Mouse (Mus musculus): Measurements from ENCODE around the gene H60b. TPM values are rescaled to one million over a fixed set of nuclear protein-coding genes. Genes with fewer than 3 reads are reported as not detected.
A peak's percentile ranks its signal among the peaks of the same experiment; 100 is the strongest.
"Not testable (repeated sequence)": the region's sequence is repeated elsewhere in the genome, so short reads cannot be mapped to it uniquely, and the experiment has no call there.

The H60b gene
- polyA plus RNA-seq, 1 experiment from 2014 or later = 0.25 TPM

GRCm38 (mm10) chr10:22167061-22167460 lies 8.7 kb downstream of the H60b start:
- WGBS = 71% methylated on average over 1 of the region's 1 CpGs
- H3K27me3 ChIP-seq (replicated peaks) = peaks cover 11% of the 10 kb centered on the region
- ATAC-seq (ENCODE audit: extremely low read depth, insufficient number of reproducible peaks, low FRiP score, low TSS enrichment); H3K36me3 ChIP-seq; H3K4me3 ChIP-seq; H3K9ac ChIP-seq; H3K27ac ChIP-seq (replicated peaks); H3K4me1 ChIP-seq; H3K4me2 ChIP-seq; H3K9me3 ChIP-seq: not testable (repeated sequence)

GRCm38 (mm10) chr10:22169116-22169515 lies 10.7 kb downstream of the H60b start:
- H3K4me1 ChIP-seq; H3K9ac ChIP-seq; H3K4me2 ChIP-seq; H3K27ac ChIP-seq (replicated peaks); H3K4me3 ChIP-seq; H3K9me3 ChIP-seq; ATAC-seq (ENCODE audit: extremely low read depth, insufficient number of reproducible peaks, low FRiP score, low TSS enrichment); H3K27me3 ChIP-seq (replicated peaks); H3K36me3 ChIP-seq: not testable (repeated sequence)

GRCm38 (mm10) chr10:22172431-22173334 lies 14.3 kb downstream of the H60b start:
- ATAC-seq (ENCODE audit: extremely low read depth, insufficient number of reproducible peaks, low FRiP score, low TSS enrichment); H3K27ac ChIP-seq (replicated peaks); H3K36me3 ChIP-seq; H3K9me3 ChIP-seq; H3K9ac ChIP-seq; H3K4me1 ChIP-seq; H3K27me3 ChIP-seq (replicated peaks): not testable (repeated sequence)
- H3K4me3 ChIP-seq = peak overlapping the region; percentile 36
- WGBS = 33% methylated on average over 3 of the region's 5 CpGs
- peak overlapping the region; percentile 58 for H3K4me2 ChIP-seq

GRCm38 (mm10) chr10:22173335-22174189 lies 15.2 kb downstream of the H60b start:
- not testable (repeated sequence) for H3K36me3 ChIP-seq; H3K9ac ChIP-seq; H3K27me3 ChIP-seq (replicated peaks); ATAC-seq (ENCODE audit: extremely low read depth, insufficient number of reproducible peaks, low FRiP score, low TSS enrichment); H3K27ac ChIP-seq (replicated peaks); H3K4me1 ChIP-seq; H3K9me3 ChIP-seq
- Histone ChIP-seq H3K4me3 (peak overlapping the region; percentile 36), H3K4me2 (peak overlapping the region; percentile 58)
- WGBS = 12% methylated on average over 13 of the region's 17 CpGs

GRCm38 (mm10) chr10:22174190-22174487 lies 15.8 kb downstream of the H60b start:
- 76% methylated on average over 2 of the region's 2 CpGs for WGBS
- not testable (repeated sequence) for H3K27ac ChIP-seq (replicated peaks); H3K36me3 ChIP-seq; H3K27me3 ChIP-seq (replicated peaks); H3K4me3 ChIP-seq; H3K4me1 ChIP-seq; H3K4me2 ChIP-seq; ATAC-seq (ENCODE audit: extremely low read depth, insufficient number of reproducible peaks, low FRiP score, low TSS enrichment); H3K9ac ChIP-seq; H3K9me3 ChIP-seq

- not testable (repeated sequence) for H3K27me3 ChIP-seq (replicated peaks); H3K9ac ChIP-seq; ATAC-seq (ENCODE audit: extremely low read depth, insufficient number of reproducible peaks, low FRiP score, low TSS enrichment); H3K4me3 ChIP-seq; H3K9me3 ChIP-seq; H3K27ac ChIP-seq (replicated peaks); H3K4me2 ChIP-seq; H3K36me3 ChIP-seq; H3K4me1 ChIP-seq
- WGBS = 68% methylated on average over 2 of the region's 2 CpGs
Measured at GRCm38 (mm10) chr10:22176515-22176914, 18.1 kb downstream of the H60b start.

- H3K4me1 ChIP-seq; H3K27ac ChIP-seq (replicated peaks); H3K27me3 ChIP-seq (replicated peaks); H3K4me3 ChIP-seq; ATAC-seq (ENCODE audit: extremely low read depth, insufficient number of reproducible peaks, low FRiP score, low TSS enrichment); H3K36me3 ChIP-seq; H3K9ac ChIP-seq; H3K9me3 ChIP-seq: not testable (repeated sequence)
- peak overlapping the region; percentile 33 for H3K4me2 ChIP-seq
- 4% methylated on average over 7 of the region's 10 CpGs for WGBS
Measured at GRCm38 (mm10) chr10:22191035-22191434, 32.6 kb downstream of the H60b start.

- not testable (repeated sequence) for H3K27me3 ChIP-seq (replicated peaks); H3K9ac ChIP-seq; H3K27ac ChIP-seq (replicated peaks); H3K9me3 ChIP-seq; H3K4me3 ChIP-seq; H3K4me2 ChIP-seq; ATAC-seq (ENCODE audit: extremely low read depth, insufficient number of reproducible peaks, low FRiP score, low TSS enrichment); H3K36me3 ChIP-seq; H3K4me1 ChIP-seq
- WGBS = 100% methylated on average over 2 of the region's 3 CpGs
Measured at GRCm38 (mm10) chr10:22201352-22201751, 43.0 kb downstream of the H60b start.

GRCm38 (mm10) chr10:22202784-22203583 lies 44.6 kb downstream of the H60b start:
- H3K9ac ChIP-seq; H3K9me3 ChIP-seq; H3K4me1 ChIP-seq; H3K4me2 ChIP-seq; ATAC-seq (ENCODE audit: extremely low read depth, insufficient number of reproducible peaks, low FRiP score, low TSS enrichment); H3K36me3 ChIP-seq; H3K27ac ChIP-seq (replicated peaks); H3K27me3 ChIP-seq (replicated peaks); H3K4me3 ChIP-seq: not testable (repeated sequence)
- WGBS = no CpG with 5 or more reads among the region's 2 CpGs

- not testable (repeated sequence) for H3K27me3 ChIP-seq (replicated peaks); H3K27ac ChIP-seq (replicated peaks); ATAC-seq (ENCODE audit: extremely low read depth, insufficient number of reproducible peaks, low FRiP score, low TSS enrichment); H3K4me1 ChIP-seq; H3K4me3 ChIP-seq; H3K4me2 ChIP-seq; H3K9me3 ChIP-seq; H3K36me3 ChIP-seq; H3K9ac ChIP-seq
- WGBS = 42% methylated on average over 1 of the region's 1 CpGs
Measured at GRCm38 (mm10) chr10:22206443-22206842, 48.1 kb downstream of the H60b start.

GRCm38 (mm10) chr10:22212012-22212696 lies 53.8 kb downstream of the H60b start:
- not testable (repeated sequence) for H3K4me3 ChIP-seq; H3K9ac ChIP-seq; H3K4me2 ChIP-seq; H3K27ac ChIP-seq (replicated peaks); H3K4me1 ChIP-seq; H3K27me3 ChIP-seq (replicated peaks); ATAC-seq (ENCODE audit: extremely low read depth, insufficient number of reproducible peaks, low FRiP score, low TSS enrichment); H3K9me3 ChIP-seq; H3K36me3 ChIP-seq
- WGBS = 1% methylated on average over 8 of the region's 11 CpGs
